Mouse (Mus musculus): ENCODE results near the gene Hs1bp3.

Hs1bp3 gene

DNA sequence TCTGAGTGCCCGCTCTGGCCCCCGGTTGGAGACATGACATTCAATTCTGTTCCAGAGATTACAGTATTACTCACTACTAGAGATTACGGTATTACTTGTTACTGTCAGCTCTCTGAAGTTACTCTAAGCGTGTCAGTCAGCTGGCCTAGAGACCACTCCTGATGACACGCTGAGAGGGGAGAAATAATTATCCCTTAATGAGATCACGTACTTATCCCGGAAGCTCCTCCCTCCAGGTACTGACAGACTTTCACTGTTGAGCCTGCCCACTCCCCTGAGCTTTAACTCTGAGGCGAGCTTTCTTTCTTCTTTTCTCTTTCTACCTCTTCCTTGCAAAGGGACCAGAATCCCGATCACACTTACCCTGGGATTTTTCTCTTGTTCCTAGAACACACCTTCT is 67.7 kb downstream of the Hs1bp3 start:
- in situ Hi-C loops (cut with MboI; ENCODE audit: low pct_unique_long_range_greater_than_20kb in 1 of 2, low sequenced_read_pairs in 2 of 2, unreplicated experiment in 1 of 2): no loop called here

GRCm38 (mm10) chr12:8381940-8382339 is 68.7 kb downstream of the Hs1bp3 start:
- in situ Hi-C loops (cut with MboI; ENCODE audit: low pct_unique_long_range_greater_than_20kb in 1 of 2, low sequenced_read_pairs in 2 of 2, unreplicated experiment in 1 of 2): no loop called here

- in situ Hi-C loops (cut with MboI; ENCODE audit: low pct_unique_long_range_greater_than_20kb in 1 of 2, low sequenced_read_pairs in 2 of 2, unreplicated experiment in 1 of 2): no loop called here
Measured at GRCm38 (mm10) chr12:8383822-8384221, 70.6 kb downstream of the Hs1bp3 start.

- in situ Hi-C loops (cut with MboI; ENCODE audit: low pct_unique_long_range_greater_than_20kb in 1 of 2, low sequenced_read_pairs in 2 of 2, unreplicated experiment in 1 of 2): no loop called here
Measured at GRCm38 (mm10) chr12:8386451-8387011, 73.3 kb downstream of the Hs1bp3 start.

DNA sequence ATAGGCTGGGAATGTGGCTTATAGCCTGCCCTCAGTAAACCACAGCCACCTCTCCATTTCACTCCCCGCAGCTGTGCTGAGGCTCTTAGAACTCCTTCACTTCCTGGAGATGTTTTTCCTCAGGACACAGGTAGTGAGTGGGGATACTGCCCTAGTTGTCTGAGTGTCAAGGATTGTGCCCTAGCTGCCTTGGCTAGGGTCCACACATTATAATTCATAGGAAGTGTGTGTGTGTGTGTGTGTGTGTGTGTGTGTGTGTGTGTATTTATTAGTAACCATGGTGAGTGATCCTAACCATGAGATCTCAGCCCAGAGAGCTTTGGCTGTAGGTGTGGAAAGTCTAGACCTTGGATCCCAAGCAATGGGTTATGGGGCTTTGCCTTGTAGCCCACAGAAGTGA is 74.0 kb downstream of the Hs1bp3 start:
- in situ Hi-C loops (cut with MboI; ENCODE audit: low pct_unique_long_range_greater_than_20kb in 1 of 2, low sequenced_read_pairs in 2 of 2, unreplicated experiment in 1 of 2): no loop called here

DNA sequence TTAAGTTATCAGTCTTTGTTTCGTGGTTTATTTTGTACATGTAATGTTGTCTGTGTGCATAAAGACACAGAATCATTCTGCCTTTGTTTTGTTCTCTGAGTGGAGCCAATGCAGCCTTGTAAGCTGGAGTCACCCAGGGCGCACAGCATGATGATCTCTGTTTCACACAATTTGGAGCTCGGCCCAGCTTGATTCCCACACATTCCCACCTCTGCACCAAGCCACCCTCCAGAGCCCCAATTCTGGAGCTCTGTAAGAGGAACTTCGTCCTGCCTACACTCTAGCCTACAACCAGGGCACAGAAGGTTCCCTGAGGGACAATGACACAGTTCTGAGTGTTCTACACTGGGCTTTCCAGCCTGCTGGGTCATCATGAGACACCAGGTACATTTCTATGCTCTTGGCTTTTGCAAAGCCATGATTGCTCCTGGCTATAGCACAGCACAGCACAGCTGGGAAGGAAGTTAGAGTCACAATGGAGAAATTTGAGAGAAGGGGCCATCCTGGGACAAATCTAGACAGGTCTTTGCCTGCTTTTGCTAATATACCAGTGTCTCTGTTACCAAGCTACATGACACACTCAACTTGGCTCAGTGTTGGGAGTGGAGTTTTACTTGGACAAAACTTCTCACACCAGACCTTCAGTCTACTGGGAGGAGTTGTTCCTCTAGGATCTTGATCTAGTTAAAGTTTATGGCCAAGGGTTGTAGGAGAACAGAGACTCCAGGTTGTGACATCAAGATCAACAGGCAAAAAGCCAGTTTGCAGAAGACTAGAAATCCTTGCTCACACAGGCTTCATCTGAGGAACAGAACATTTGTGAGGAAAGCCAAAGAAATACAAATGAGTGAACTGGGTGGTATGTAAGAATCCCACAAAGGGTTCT is 75.5 kb downstream of the Hs1bp3 start:
- in situ Hi-C loops (cut with MboI; ENCODE audit: low pct_unique_long_range_greater_than_20kb in 1 of 2, low sequenced_read_pairs in 2 of 2, unreplicated experiment in 1 of 2): no loop called here

- in situ Hi-C loops (cut with MboI; ENCODE audit: low pct_unique_long_range_greater_than_20kb in 1 of 2, low sequenced_read_pairs in 2 of 2, unreplicated experiment in 1 of 2): no loop called here
Measured at GRCm38 (mm10) chr12:8393226-8393625, 80.0 kb downstream of the Hs1bp3 start.

Data from mouse embryonic stem cell (cell line).